Mouse (Mus musculus): ENCODE measurements around the gene Tmem230.

DNA sequence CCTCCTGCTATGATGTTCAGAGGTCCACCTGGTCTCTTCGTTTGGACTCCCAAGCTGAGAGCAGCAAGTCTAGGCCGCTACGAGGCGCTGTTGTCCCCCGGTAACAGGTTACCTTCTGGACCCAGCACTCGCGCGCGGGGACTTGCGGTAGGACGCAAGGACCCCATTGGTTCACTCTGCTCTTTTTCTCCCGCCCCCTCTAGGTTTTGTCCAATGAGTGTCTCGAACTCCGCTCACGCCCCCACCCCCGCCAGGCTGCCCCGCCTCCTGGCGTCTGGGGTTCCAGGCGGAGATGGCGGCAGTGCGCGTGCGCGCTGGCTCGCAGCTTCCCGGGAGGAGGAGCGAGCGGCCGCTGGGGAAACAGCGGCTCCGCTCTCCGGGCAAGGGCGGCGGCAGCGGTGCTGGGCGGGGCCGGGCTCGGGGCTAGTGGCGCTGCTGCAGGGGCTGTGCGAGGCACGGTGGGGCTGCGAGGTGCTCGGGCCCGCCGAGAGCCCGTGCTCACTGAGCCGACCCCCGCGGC lies 15.3 kb upstream of the Tmem230 start, which contains the start of gene Cds2:
- TF ChIP-seq POLR2A (IDR thresholded peaks at IDR 0.05; ENCODE audit: low read depth, low read length) (peak; percentile 66; the same call in 1 of the 2 replicates), RCOR1 (conservative IDR thresholded peaks at IDR 0.05; ENCODE audit: low read depth, low read length) (no peak), CTCF (conservative IDR thresholded peaks at IDR 0.05 in 1 of 2, IDR thresholded peaks at IDR 0.05 in 1 of 2; ENCODE audit: low read depth in 2 of 2, low read length in 2 of 2) (peak; percentile 49 to 95; a peak in 3 of 4 replicates), EP300 (IDR thresholded peaks at IDR 0.05; ENCODE audit: low read length) (no peak), MAFK (IDR thresholded peaks at IDR 0.05; ENCODE audit: insufficient replicate concordance, low read length) (no peak), ETS1 (conservative IDR thresholded peaks at IDR 0.05; ENCODE audit: low read depth, low read length) (no peak), E2F4 (IDR thresholded peaks at IDR 0.05; ENCODE audit: insufficient replicate concordance, low read depth, low read length) (peak; percentile 93), MEF2A (IDR thresholded peaks at IDR 0.05; ENCODE audit: borderline replicate concordance, low read depth, low read length) (0 out of 2 replicates have a peak, but pooled peaks have one; percentile 30), ELF1 (IDR thresholded peaks at IDR 0.05; ENCODE audit: low read depth, low read length) (peak; percentile 52; the same call in 1 of the 2 replicates)

Measured in CH12.LX (cell line).